Mouse (Mus musculus) hindbrain, embryonic 15.5 days (tissue): ENCODE data around the gene 9530068E07Rik. TPM values are rescaled to one million over a fixed set of nuclear protein-coding genes. Genes with fewer than 3 reads are reported as not detected.

Source experiments
- ATAC-seq: fragments of 200-750 bp; cut with Nextera tagmentation; 2 replicates; pipeline ENCODE4 v1.8.0; 2017; ENCODE audit warnings: low read depth, moderate number of reproducible peaks, moderate TSS enrichment; ENCODE audit not compliant: low FRiP score
- H3K27ac ChIP-seq: fragments of 300-500 bp; sonication (generic); replicated peaks from 2 replicates; pipeline ENCODE4 v1.5.1; 2015; ENCODE audit warnings: mild to moderate bottlenecking, inconsistent platforms
- H3K27me3 ChIP-seq: fragments of 300-500 bp; sonication (generic); 2 replicates; pipeline ENCODE4 v1.6.1; 2015; ENCODE audit warnings: control low read depth, inconsistent platforms
- H3K36me3 ChIP-seq: fragments of 300-500 bp; sonication (generic); 2 replicates; pipeline ENCODE4 v1.6.1; 2015; ENCODE audit warnings: control low read depth, inconsistent platforms
- H3K4me1 ChIP-seq: fragments of 300-500 bp; sonication (generic); replicated peaks from 2 replicates; pipeline ENCODE4 v1.6.1; 2015; ENCODE audit warnings: control low read depth, inconsistent platforms
- H3K4me2 ChIP-seq: fragments of 300-500 bp; sonication (generic); 2 replicates; pipeline ENCODE4 v1.6.1; 2015; ENCODE audit warnings: moderate library complexity, mild to moderate bottlenecking, inconsistent platforms
- H3K4me3 ChIP-seq: fragments of 300-500 bp; sonication (generic); 2 replicates; pipeline ENCODE4 v1.5.1; 2015; ENCODE audit warnings: mild to moderate bottlenecking, inconsistent platforms
- H3K9ac ChIP-seq: fragments of 300-500 bp; sonication (generic); 2 replicates; pipeline ENCODE4 v1.6.1; 2015; ENCODE audit warnings: inconsistent platforms
- H3K9me3 ChIP-seq: fragments of 300-500 bp; sonication (generic); 2 replicates; pipeline ENCODE4 v1.6.1; 2016; ENCODE audit warnings: control low read depth, inconsistent platforms
- WGBS: fragments of 180-500 bp; shearing (Covaris S2); methylation state at CpG from one replicate; pipeline ENCODE4 v1.1.7; 2015; 5-methylcytosine and 5-hydroxymethylcytosine counted together
- polyA plus RNA-seq: library from polyadenylated mRNA; unstranded; fragments of >200 nt; fragmentation: Nextera tagmentation; extraction: Ambion mirVana; gene quantifications from 2 replicates; pipeline ENCODE4 v1.2.1, GENCODE M21; 2015

The 9530068E07Rik gene
- polyA plus RNA-seq, 1 experiment from 2014 or later, result 136 TPM

GRCm38 (mm10) chr11:52433797-52434195 lies 37.6 kb downstream of the 9530068E07Rik start:
- no peak overlapping the region for H3K4me3 ChIP-seq
- 67% methylated on average over 2 of the region's 2 CpGs for WGBS

GRCm38 (mm10) chr11:52435466-52435865 lies 39.2 kb downstream of the 9530068E07Rik start:
- no peak for ATAC-seq
- no peak overlapping the region for H3K27ac ChIP-seq
- H3K9ac ChIP-seq, result no peak overlapping the region
- H3K4me2 ChIP-seq, result no peak overlapping the region
- no peaks in the 10 kb centered on the region for H3K9me3 ChIP-seq
- H3K4me1 ChIP-seq, result peaks cover 4% of the 10 kb centered on the region; the same call in 1 of the 2 replicates
- no peaks in the 10 kb centered on the region for H3K36me3 ChIP-seq
- WGBS, result 96% methylated on average over 5 of the region's 5 CpGs
- no peaks in the 10 kb centered on the region; the same call in none of the 2 replicates for H3K27me3 ChIP-seq
- H3K4me3 ChIP-seq, result no peak overlapping the region

More at GRCm38 (mm10) chr11:52433797-52434195, 37.6 kb downstream of the 9530068E07Rik start:
- Histone ChIP-seq H3K36me3 (no peaks in the 10 kb centered on the region), H3K27me3 (no peaks in the 10 kb centered on the region; the same call in none of the 2 replicates), H3K4me2 (no peak overlapping the region), H3K9ac (no peak overlapping the region), H3K27ac (no peak overlapping the region), H3K4me1 (peaks cover 4% of the 10 kb centered on the region; the same call in 1 of the 2 replicates), H3K9me3 (no peaks in the 10 kb centered on the region)
- ATAC-seq, result no peak

- H3K4me2 ChIP-seq, result no peak overlapping the region
- no peak for ATAC-seq
These were observed 40.9 kb downstream of the 9530068E07Rik start for GRCm38 (mm10) chr11:52437123-52437522.

GRCm38 (mm10) chr11:52441096-52441495 lies 44.9 kb downstream of the 9530068E07Rik start:
- ATAC-seq, result no peak
- peaks cover 4% of the 10 kb centered on the region; the same call in 1 of the 2 replicates for H3K4me1 ChIP-seq
- 43% methylated on average over 2 of the region's 2 CpGs for WGBS
- H3K27me3 ChIP-seq, result no peaks in the 10 kb centered on the region; the same call in 1 of the 2 replicates
- no peak overlapping the region for H3K4me3 ChIP-seq
- no peak overlapping the region for H3K4me2 ChIP-seq
- H3K9ac ChIP-seq, result no peak overlapping the region
- no peaks in the 10 kb centered on the region for H3K9me3 ChIP-seq
- H3K27ac ChIP-seq, result no peak overlapping the region
- H3K36me3 ChIP-seq, result no peaks in the 10 kb centered on the region

More at GRCm38 (mm10) chr11:52437123-52437522, 40.9 kb downstream of the 9530068E07Rik start:
- Histone ChIP-seq H3K36me3 (no peaks in the 10 kb centered on the region), H3K27ac (no peak overlapping the region), H3K4me1 (peaks cover 4% of the 10 kb centered on the region; the same call in 1 of the 2 replicates), H3K9me3 (no peaks in the 10 kb centered on the region), H3K9ac (no peak overlapping the region), H3K4me3 (no peak overlapping the region), H3K27me3 (no peaks in the 10 kb centered on the region; the same call in none of the 2 replicates)
- WGBS, result 27% methylated on average over 10 of the region's 10 CpGs

GRCm38 (mm10) chr11:52447242-52447641 lies 51.0 kb downstream of the 9530068E07Rik start:
- Histone ChIP-seq H3K36me3 (no peaks in the 10 kb centered on the region), H3K27ac (no peak overlapping the region), H3K9me3 (no peaks in the 10 kb centered on the region), H3K4me3 (no peak overlapping the region), H3K9ac (no peak overlapping the region), H3K4me2 (no peak overlapping the region), H3K4me1 (no peaks in the 10 kb centered on the region), H3K27me3 (peaks cover 6% of the 10 kb centered on the region; the same call in 1 of the 2 replicates)
- WGBS, result 23% methylated on average over 4 of the region's 4 CpGs
- peak; percentile 95 for ATAC-seq

- no peak overlapping the region for H3K9ac ChIP-seq
- no peaks in the 10 kb centered on the region for H3K4me1 ChIP-seq
- no peaks in the 10 kb centered on the region for H3K9me3 ChIP-seq
- ATAC-seq, result no peak
- 63% methylated on average over 3 of the region's 3 CpGs for WGBS
- no peaks in the 10 kb centered on the region for H3K36me3 ChIP-seq
- no peak overlapping the region for H3K4me2 ChIP-seq
- H3K4me3 ChIP-seq, result no peak overlapping the region
- H3K27ac ChIP-seq, result no peak overlapping the region
- H3K27me3 ChIP-seq, result peaks cover 6% of the 10 kb centered on the region; the same call in 1 of the 2 replicates
These were observed 52.8 kb downstream of the 9530068E07Rik start for GRCm38 (mm10) chr11:52449004-52449403.

GRCm38 (mm10) chr11:52458281-52458680 lies 62.1 kb downstream of the 9530068E07Rik start:
- Histone ChIP-seq H3K4me3 (no peak overlapping the region), H3K4me2 (no peak overlapping the region), H3K36me3 (no peaks in the 10 kb centered on the region), H3K27ac (no peak overlapping the region), H3K9ac (no peak overlapping the region), H3K27me3 (no peaks in the 10 kb centered on the region), H3K9me3 (no peaks in the 10 kb centered on the region), H3K4me1 (no peaks in the 10 kb centered on the region)
- no peak for ATAC-seq
- WGBS, result 86% methylated on average over 5 of the region's 5 CpGs

Other genes with a start within 250 kb of the 9530068E07Rik start
- not detected in 2 replicates for gene Olfr1371, start 182.4 kb upstream of the 9530068E07Rik start, polyA plus RNA-seq
- gene Skp1a, start 164.4 kb upstream of the 9530068E07Rik start, polyA plus RNA-seq, result 975 and 989 TPM in 2 replicates
- 5.2 and 5.8 TPM in 2 replicates for gene Tcf7, start 113.4 kb upstream of the 9530068E07Rik start, polyA plus RNA-seq
- gene Vdac1, start 35.6 kb upstream of the 9530068E07Rik start, polyA plus RNA-seq, result 368 and 369 TPM in 2 replicates